Mouse (Mus musculus) cerebellum, adult 8-10 months (tissue): ENCODE measurements at regions not wholly inside any gene's neighbourhood (a gene's known extent, or its start where the extent isn't known, plus 50 kb on each side); places are given as distances from the start of the nearest gene placed in this dataset.
"Not testable (repeated sequence)": the region's sequence is repeated elsewhere in the genome, so short reads cannot be mapped to it uniquely, and the experiment has no call there.

Source experiments
- DNase-seq: peaks from one replicate; pipeline ENCODE4 v3.0.0; 2022

GRCm38 (mm10) chr10:6598586-6598985, 159.7 kb upstream of the Oprm1 start:
- not testable (repeated sequence) for DNase-seq

- DNase-seq: no peak
Measured at GRCm38 (mm10) chr10:6647576-6647975, 110.7 kb upstream of the Oprm1 start.

- no peak for DNase-seq
Measured at GRCm38 (mm10) chr10:6685308-6686080, 72.8 kb upstream of the Oprm1 start.

DNA sequence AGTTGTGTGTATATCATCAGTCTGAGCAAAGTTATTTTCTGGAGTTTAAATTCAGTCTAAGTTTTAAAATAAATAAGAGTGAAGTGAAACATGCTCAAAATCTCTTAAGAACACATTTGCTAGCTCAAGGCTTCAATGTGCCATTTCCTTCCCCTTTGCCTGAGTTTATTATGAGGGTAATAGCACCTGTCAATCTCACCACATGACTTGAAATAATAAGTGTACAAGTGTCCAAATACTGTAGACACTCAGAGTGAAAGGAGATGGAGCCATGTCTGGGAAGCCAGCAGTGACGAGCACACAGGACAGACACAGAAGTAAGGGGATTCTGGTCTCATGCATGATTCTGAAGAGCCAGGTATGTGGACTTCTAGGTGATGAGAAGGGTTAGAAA, 72.2 kb upstream of the Oprm1 start:
- no peak for DNase-seq
